Mouse (Mus musculus) embryonic facial prominence, embryonic 11.5 days (tissue): Measurements from ENCODE around the gene Col15a1. TPM values are rescaled to one million over a fixed set of nuclear protein-coding genes. Genes with fewer than 3 reads are reported as not detected.

Experiments used
- ATAC-seq: fragments of 200-750 bp; cut with Nextera tagmentation; replicated peaks from 2 replicates; pipeline ENCODE4 v1.8.0; 2017; ENCODE audit warnings: low read depth; ENCODE audit not compliant: insufficient number of reproducible peaks, low FRiP score, low TSS enrichment
- DNase-seq: peaks from one replicate; pipeline ENCODE4 v3.0.0-alpha.2; 2015; ENCODE audit warnings: low spot score
- H3K27ac ChIP-seq: fragments of 300-500 bp; sonication (generic); replicated peaks from 2 replicates; pipeline ENCODE4 v1.5.1; 2014; ENCODE audit warnings: mild to moderate bottlenecking, low read depth, low read length, control low read depth
- H3K27me3 ChIP-seq: fragments of 300-500 bp; sonication (generic); 2 replicates; pipeline ENCODE4 v1.6.1; 2014; ENCODE audit warnings: mild to moderate bottlenecking, low read length, moderate library complexity, mixed read lengths; ENCODE audit not compliant: control insufficient read depth, insufficient read depth
- H3K36me3 ChIP-seq: fragments of 300-500 bp; sonication (generic); replicated peaks from 2 replicates; pipeline ENCODE4 v1.6.1; 2014; ENCODE audit warnings: low read depth, mild to moderate bottlenecking, low read length, moderate library complexity, mixed read lengths; ENCODE audit not compliant: control insufficient read depth, insufficient read depth
- H3K4me1 ChIP-seq: fragments of 300-500 bp; sonication (generic); 2 replicates; pipeline ENCODE4 v1.6.1; 2014; ENCODE audit warnings: low read length, mixed read lengths; ENCODE audit not compliant: control insufficient read depth, insufficient read depth
- H3K4me2 ChIP-seq: fragments of 300-500 bp; sonication (generic); 2 replicates; pipeline ENCODE4 v1.6.1; 2014; ENCODE audit warnings: low read depth, mild to moderate bottlenecking, control low read depth, low read length, moderate library complexity
- H3K4me3 ChIP-seq: fragments of 300-500 bp; sonication (generic); 2 replicates; pipeline ENCODE4 v1.5.1; 2014; ENCODE audit warnings: low read depth, low read length, control low read depth
- H3K9ac ChIP-seq: fragments of 300-500 bp; sonication (generic); replicated peaks from 2 replicates; pipeline ENCODE4 v1.6.1; 2014; ENCODE audit warnings: mild to moderate bottlenecking, control low read depth, low read length
- H3K9me3 ChIP-seq: fragments of 300-500 bp; sonication (generic); replicated peaks from 2 replicates; pipeline ENCODE4 v1.6.1; 2016; ENCODE audit warnings: mild to moderate bottlenecking, low read length, inconsistent platforms, mixed read lengths; ENCODE audit not compliant: control insufficient read depth
- WGBS: fragments of 180-500 bp; shearing (Covaris S2); extraction: QIAGEN DNeasy Blood & Tissue Kit; methylation state at CpG from one replicate; pipeline ENCODE4 v1.1.7; 2014; 5-methylcytosine and 5-hydroxymethylcytosine counted together
- polyA plus RNA-seq: library from polyadenylated mRNA; unstranded; fragments of >200 nt; fragmentation: Nextera tagmentation; extraction: Ambion mirVana; gene quantifications from 2 replicates; pipeline ENCODE4 v1.2.1, GENCODE M21; 2014

Gene Col15a1
- polyA plus RNA-seq, 1 experiment from 2014 or later = 8.8 TPM

- Histone ChIP-seq H3K9ac (no peak overlapping the region), H3K27ac (no peak overlapping the region), H3K9me3 (no peaks in the 10 kb centered on the region), H3K27me3 (no peaks in the 10 kb centered on the region), H3K4me2 (no peak overlapping the region), H3K4me3 (no peak overlapping the region), H3K4me1 (no peaks in the 10 kb centered on the region), H3K36me3 (no peaks in the 10 kb centered on the region)
- DNase-seq (no peak), ATAC-seq (no peak)
- WGBS = 78% methylated on average over 4 of the region's 4 CpGs
Observed at GRCm38 (mm10) chr4:47242127-47242526, 34.2 kb downstream of the Col15a1 start.

DNA sequence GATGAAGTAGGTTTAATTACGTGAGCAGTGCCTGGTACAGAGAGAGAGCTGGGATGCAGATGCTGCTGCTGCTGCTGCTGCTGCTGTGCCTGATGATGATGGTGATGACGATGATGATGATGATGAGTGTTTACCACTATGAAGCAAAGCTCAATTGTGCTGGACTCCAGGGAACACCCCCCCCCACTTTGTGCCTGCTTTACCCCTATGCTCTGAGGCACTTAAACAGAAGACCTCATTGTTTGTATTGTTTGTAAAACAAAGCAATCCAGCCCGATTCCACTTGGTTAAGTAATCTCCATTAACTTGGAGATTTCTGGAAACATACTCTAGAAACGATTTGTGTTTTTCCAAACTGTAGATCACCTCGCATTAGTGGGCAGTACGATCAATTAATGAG lies 36.7 kb downstream of the Col15a1 start:
- no peak overlapping the region for H3K27ac ChIP-seq
- ATAC-seq = no peak
- H3K27me3 ChIP-seq = no peaks in the 10 kb centered on the region
- no peak overlapping the region for H3K9ac ChIP-seq
- 53% methylated on average over 6 of the region's 6 CpGs for WGBS
- H3K4me1 ChIP-seq = no peaks in the 10 kb centered on the region
- H3K4me3 ChIP-seq = no peak overlapping the region
- H3K9me3 ChIP-seq = no peaks in the 10 kb centered on the region
- H3K4me2 ChIP-seq = no peak overlapping the region
- no peaks in the 10 kb centered on the region for H3K36me3 ChIP-seq
- DNase-seq = no peak

- DNase-seq (no peak), ATAC-seq (no peak)
- Histone ChIP-seq H3K9ac (no peak overlapping the region), H3K27ac (no peak overlapping the region), H3K4me1 (no peaks in the 10 kb centered on the region), H3K4me2 (no peak overlapping the region), H3K27me3 (no peaks in the 10 kb centered on the region), H3K9me3 (no peaks in the 10 kb centered on the region), H3K4me3 (no peak overlapping the region), H3K36me3 (no peaks in the 10 kb centered on the region)
- WGBS = 92% methylated on average over 18 of the region's 18 CpGs
Observed at GRCm38 (mm10) chr4:47245621-47246020, 37.7 kb downstream of the Col15a1 start.

GRCm38 (mm10) chr4:47246811-47247210 lies 38.9 kb downstream of the Col15a1 start:
- no peak overlapping the region for H3K4me3 ChIP-seq
- WGBS = 71% methylated on average over 8 of the region's 8 CpGs
- H3K4me2 ChIP-seq = no peak overlapping the region
- no peaks in the 10 kb centered on the region for H3K9me3 ChIP-seq
- no peak overlapping the region for H3K27ac ChIP-seq
- H3K27me3 ChIP-seq = no peaks in the 10 kb centered on the region
- DNase-seq (peak; percentile 81), ATAC-seq (no peak)
- H3K36me3 ChIP-seq = no peaks in the 10 kb centered on the region
- H3K4me1 ChIP-seq = no peaks in the 10 kb centered on the region
- H3K9ac ChIP-seq = no peak overlapping the region

DNA sequence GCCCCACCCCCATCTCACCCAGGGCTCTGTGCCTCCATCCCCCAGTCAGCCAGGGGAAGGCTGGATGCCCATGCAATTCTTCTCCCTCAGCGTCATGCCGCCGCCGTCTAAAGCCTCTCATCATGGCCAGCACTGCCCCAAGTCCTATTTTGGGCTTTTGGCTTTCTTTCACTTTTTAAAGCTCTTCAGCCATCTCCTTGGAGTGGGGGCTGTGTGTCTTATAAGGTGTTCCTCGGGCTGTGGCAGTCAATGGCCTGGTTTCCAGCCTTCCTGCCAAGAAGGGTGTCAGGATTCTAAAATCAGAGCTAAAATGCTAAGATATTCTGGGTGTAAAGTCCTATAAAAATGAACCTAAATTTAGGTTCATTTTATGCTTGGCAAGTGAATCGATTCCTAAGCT lies 39.6 kb downstream of the Col15a1 start:
- WGBS = 81% methylated on average over 6 of the region's 6 CpGs
- ATAC-seq = no peak
- no peaks in the 10 kb centered on the region for H3K4me1 ChIP-seq

DNA sequence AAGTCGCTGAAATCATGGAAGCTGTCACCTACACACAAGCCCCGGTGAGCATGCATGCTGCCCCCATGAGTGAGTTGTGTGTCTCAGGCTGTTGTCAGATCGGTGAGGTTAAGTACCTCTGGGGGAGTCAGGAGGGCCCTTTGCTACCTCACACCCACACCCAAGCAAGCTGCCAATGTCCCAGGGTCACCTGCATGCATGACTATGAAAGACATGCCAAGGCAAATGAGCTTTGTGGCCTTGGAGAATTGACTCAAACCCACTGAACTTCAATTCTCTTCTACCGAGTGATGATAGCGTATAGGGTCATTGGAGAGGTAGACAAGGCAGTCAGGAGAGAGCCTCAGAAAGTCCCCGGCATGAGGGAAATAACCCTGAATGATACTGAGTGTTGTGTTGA lies 41.2 kb downstream of the Col15a1 start:
- ATAC-seq (no peak), DNase-seq (no peak)
- Histone ChIP-seq H3K36me3 (no peaks in the 10 kb centered on the region), H3K4me3 (no peak overlapping the region), H3K9me3 (no peaks in the 10 kb centered on the region), H3K27ac (no peak overlapping the region), H3K9ac (no peak overlapping the region), H3K4me1 (no peaks in the 10 kb centered on the region), H3K27me3 (no peaks in the 10 kb centered on the region), H3K4me2 (no peak overlapping the region)
- WGBS = 92% methylated on average over 6 of the region's 6 CpGs

More for the DNA sequence above, 39.6 kb downstream of the Col15a1 start:
- Histone ChIP-seq H3K9ac (no peak overlapping the region), H3K4me3 (no peak overlapping the region), H3K4me2 (no peak overlapping the region), H3K27ac (no peak overlapping the region), H3K27me3 (no peaks in the 10 kb centered on the region), H3K36me3 (no peaks in the 10 kb centered on the region), H3K9me3 (no peaks in the 10 kb centered on the region)
- DNase-seq = no peak

GRCm38 (mm10) chr4:47251069-47251468 lies 43.1 kb downstream of the Col15a1 start:
- no peak overlapping the region for H3K4me3 ChIP-seq
- no peak overlapping the region for H3K27ac ChIP-seq
- ATAC-seq = no peak
- WGBS = 51% methylated on average over 5 of the region's 5 CpGs
- no peaks in the 10 kb centered on the region for H3K36me3 ChIP-seq
- H3K27me3 ChIP-seq = no peaks in the 10 kb centered on the region
- no peaks in the 10 kb centered on the region for H3K4me1 ChIP-seq
- peak; percentile 60 for DNase-seq
- H3K4me2 ChIP-seq = no peak overlapping the region
- H3K9ac ChIP-seq = no peak overlapping the region
- H3K9me3 ChIP-seq = no peaks in the 10 kb centered on the region

DNA sequence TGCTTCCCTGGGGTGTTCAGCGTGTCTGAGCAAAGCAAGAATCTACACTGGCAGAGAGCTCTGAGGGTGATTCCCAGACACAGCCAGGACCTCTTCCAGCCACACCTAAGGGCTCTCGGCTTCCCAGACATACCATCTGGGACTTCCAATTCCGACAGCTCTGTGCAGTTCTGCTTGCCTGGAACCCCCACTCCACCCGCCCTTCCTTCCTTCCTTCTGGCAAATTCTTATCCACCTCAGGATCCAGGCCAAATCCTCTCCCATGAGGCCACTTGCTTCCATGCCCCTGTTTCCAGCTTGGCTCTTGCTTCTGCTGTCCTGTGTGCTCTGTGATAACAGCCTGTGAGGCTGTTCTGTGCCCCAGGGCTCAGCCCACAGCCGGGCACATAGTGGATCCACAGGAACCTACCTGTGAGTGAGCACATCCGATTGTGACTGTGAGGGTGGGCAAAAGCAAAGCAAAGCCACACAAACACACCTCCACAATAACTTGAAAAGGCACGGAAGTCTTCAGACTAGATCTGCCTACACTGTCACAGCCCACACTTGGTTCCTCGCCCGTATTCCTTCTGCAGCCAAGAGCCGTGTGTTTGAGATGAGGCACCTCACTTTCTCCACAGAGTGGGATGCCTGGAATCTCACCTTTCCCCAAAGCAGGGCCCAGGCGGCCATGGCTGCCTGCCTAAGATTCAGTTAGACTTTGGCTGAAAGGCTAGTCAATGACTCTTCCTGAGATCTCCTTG lies 43.9 kb downstream of the Col15a1 start:
- WGBS = 89% methylated on average over 11 of the region's 11 CpGs
- no peaks in the 10 kb centered on the region for H3K9me3 ChIP-seq
- no peak overlapping the region for H3K27ac ChIP-seq
- DNase-seq = no peak
- no peaks in the 10 kb centered on the region for H3K4me1 ChIP-seq
- no peaks in the 10 kb centered on the region for H3K27me3 ChIP-seq
- H3K36me3 ChIP-seq = no peaks in the 10 kb centered on the region
- ATAC-seq = no peak
- no peak overlapping the region for H3K9ac ChIP-seq
- H3K4me2 ChIP-seq = no peak overlapping the region
- H3K4me3 ChIP-seq = no peak overlapping the region
